ENCODE assay signal across 23 mouse cellular contexts in the genomic region with DNA sequence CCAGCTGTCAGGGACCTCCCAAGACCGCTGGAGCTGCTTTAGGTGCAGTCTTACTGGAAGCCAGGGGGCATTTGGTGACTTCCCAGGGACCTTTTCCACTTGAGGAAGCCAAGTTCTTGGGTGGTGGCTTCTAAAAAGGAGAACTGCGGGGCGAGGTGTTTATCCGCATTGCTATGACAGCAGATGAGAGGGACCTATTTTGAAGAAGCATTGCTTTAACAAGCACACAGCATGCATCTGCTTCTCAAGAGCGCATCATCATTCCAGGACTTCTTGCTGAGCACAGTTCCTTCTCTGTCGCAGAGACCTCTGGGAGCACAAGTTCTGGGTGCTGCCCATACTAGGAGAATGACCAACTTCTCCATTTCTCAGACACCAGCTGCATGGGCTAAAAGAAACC. TPM values are rescaled to one million over a fixed set of nuclear protein-coding genes. Genes with fewer than 3 reads are reported as not detected.
DNase-seq lines count a peak whose midpoint lies in the region; TF ChIP-seq lines count a peak whose summit lies in the region.
"Had no signal": no experiment of that assay in that cellular context is flagged by ENCODE, and none has a peak within 500 bp of the region (broad histone marks: within the 10 kb centered on the region; RNA-seq: fewer than 3 reads in every experiment).

No protein-coding gene starts in this region.

- intact Hi-C loops in gastrocnemius, postnatal 14 days (cut with DNase I; ENCODE audit: low total_unique reads): no loop called here

- no peaks in the 10 kb centered on the region for H3K4me1 ChIP-seq in cortical plate, adult 2 months (ENCODE audit: control insufficient read depth, insufficient read depth, low read length)
- H3K4me1 ChIP-seq: intestine, embryonic 15.5 days; stomach, embryonic 15.5 days had no signal

- no peak for TF ChIP-seq CTCF in cortical plate, adult 2 months (IDR thresholded peaks at IDR 0.05; ENCODE audit: extremely low read depth, insufficient read depth, low read length)

- DNase-seq in lung, postnatal 36 days: peak; percentile 18
- DNase-seq in lung, postnatal 25 days (ENCODE audit: low spot score): no peak
- DNase-seq in monocyte, adult 2 months (ENCODE audit: low read depth in 1 of 2, low spot score in 2 of 2): peak; percentile 4 to 20
- DNase-seq in kidney, postnatal 25 days: no peak
- no peak for DNase-seq in layer of hippocampus, adult 9-11 months
- no peak for DNase-seq in gastrocnemius, postnatal 14 days
- DNase-seq: adrenal gland, postnatal 14 days; cerebellum, adult 11-12 months; cerebellum, postnatal 10 days; gastrocnemius, postnatal 10 days; heart, postnatal 4 days; kidney, adult 8-10 months; kidney, postnatal 14 days; lung, embryonic 14.5 days; lung, postnatal 4 days; right cerebral cortex, postnatal 25 days; thymus, postnatal 25 days had no signal

- TF ChIP-seq POLR2A in cortical plate, adult 2 months (IDR thresholded peaks at IDR 0.05; ENCODE audit: extremely low read depth, insufficient read depth, low read length): no peak

- H3K4me3 ChIP-seq in cortical plate, adult 2 months (ENCODE audit: insufficient read depth, low read length): no peak overlapping the region
- H3K4me3 ChIP-seq: heart, adult 2 months; intestine, embryonic 15.5 days; left cerebral cortex, adult 2 months; stomach, embryonic 15.5 days had no signal

- peak overlapping the region; percentile 53; the same call in 1 of the 2 replicates for H3K27ac ChIP-seq in cortical plate, adult 2 months (ENCODE audit: insufficient read depth, low read length)
- H3K27ac ChIP-seq: heart, adult 2 months; intestine, embryonic 15.5 days; left cerebral cortex, adult 2 months; liver, embryonic 14.5 days; stomach, embryonic 15.5 days had no signal

RNA-seq across cellular contexts. Expression of a gene that starts 14.8 kb away (rescaled TPM):
- polyA plus RNA-seq in cortical plate, adult 2 months (2012; rRNA removed): 31.9 and 36.8 TPM in 2 replicates
- 10 to 100 TPM; 25.3 TPM for total RNA-seq in gastrocnemius, postnatal 14 days (2021)

Comparison
In these comparisons a context has a peak if more than half of its experiments do, and no peak if none do; other contexts are left out.
1. DNase-seq: peak in lung, postnatal 36 days (single experiment) and monocyte, adult 2 months (2 of 2); none in lung, postnatal 25 days (single experiment), kidney, postnatal 25 days (0 of 2), layer of hippocampus, adult 9-11 months (single experiment) and gastrocnemius, postnatal 14 days (single experiment).